14 mouse cellular contexts compared by ENCODE assay signal in genomic region chr10:121970912-121971311, GRCm38 (mm10).
A peak's percentile ranks its signal among the peaks of the same experiment; 100 is the strongest.
DNase-seq lines count a peak whose midpoint lies in the region; ATAC-seq and TF ChIP-seq lines count a peak whose summit lies in the region.
"Had no signal": no experiment of that assay in that cellular context is flagged by ENCODE, and none has a peak within 500 bp of the region (broad histone marks: within the 10 kb centered on the region; RNA-seq: fewer than 3 reads in every experiment).

No protein-coding gene starts in this region.

- no peak for DNase-seq in hindbrain, embryonic 10.5 days (ENCODE audit: low spot score)
- DNase-seq in hindbrain, postnatal 0 days (ENCODE audit: low spot score): no peak
- DNase-seq in kidney, postnatal 0 days (ENCODE audit: low spot score): no peak
- DNase-seq in kidney, adult 11 months: no peak
- DNase-seq in embryonic facial prominence, embryonic 10.5 days (ENCODE audit: low spot score): no peak
- no peak for DNase-seq in midbrain, embryonic 11.5 days (ENCODE audit: low spot score, missing footprints)
- DNase-seq: adrenal gland, postnatal 25 days; cerebellum, adult 8-10 months; gastrocnemius, adult 2 months; thymus, adult 18-20 months had no signal

- WGBS in hindbrain, embryonic 10.5 days: 46% methylated on average over 6 of the region's 6 CpGs
- WGBS in hindbrain, postnatal 0 days: 42% methylated on average over 6 of the region's 6 CpGs
- WGBS in kidney, postnatal 0 days: 64% methylated on average over 6 of the region's 6 CpGs
- 71% methylated on average over 6 of the region's 6 CpGs for WGBS in embryonic facial prominence, embryonic 10.5 days
- 51% methylated on average over 6 of the region's 6 CpGs for WGBS in neural tube, embryonic 14.5 days
- 71% methylated on average over 6 of the region's 6 CpGs for WGBS in midbrain, embryonic 11.5 days

- H3K9me3 ChIP-seq in hindbrain, embryonic 10.5 days: no peaks in the 10 kb centered on the region
- H3K9me3 ChIP-seq in hindbrain, postnatal 0 days (ENCODE audit: low read length): no peaks in the 10 kb centered on the region
- no peaks in the 10 kb centered on the region for H3K9me3 ChIP-seq in kidney, postnatal 0 days (replicated peaks; ENCODE audit: low read length)
- H3K9me3 ChIP-seq in embryonic facial prominence, embryonic 10.5 days: no peaks in the 10 kb centered on the region
- H3K9me3 ChIP-seq in neural tube, embryonic 14.5 days (ENCODE audit: control insufficient read depth, low read length): no peaks in the 10 kb centered on the region
- H3K9me3 ChIP-seq in midbrain, embryonic 11.5 days (ENCODE audit: control insufficient read depth, low read length): no peaks in the 10 kb centered on the region
- H3K9me3 ChIP-seq: limb, embryonic 15.5 days; midbrain, embryonic 10.5 days had no signal

- no peak overlapping the region for H3K4me2 ChIP-seq in hindbrain, postnatal 0 days (ENCODE audit: low read depth, low read length)
- no peak overlapping the region for H3K4me2 ChIP-seq in kidney, postnatal 0 days (ENCODE audit: low read length)
- no peak overlapping the region for H3K4me2 ChIP-seq in neural tube, embryonic 14.5 days (ENCODE audit: low read depth, low read length)
- H3K4me2 ChIP-seq in midbrain, embryonic 11.5 days: no peak overlapping the region
- H3K4me2 ChIP-seq: limb, embryonic 15.5 days; lung, embryonic 14.5 days had no signal

- no peaks in the 10 kb centered on the region for H3K27me3 ChIP-seq in hindbrain, embryonic 10.5 days (ENCODE audit: insufficient read depth, poor library complexity, severe bottlenecking)
- H3K27me3 ChIP-seq in hindbrain, postnatal 0 days (ENCODE audit: insufficient read depth, low read length): no peaks in the 10 kb centered on the region
- H3K27me3 ChIP-seq in kidney, postnatal 0 days (ENCODE audit: insufficient read depth, low read length): no peaks in the 10 kb centered on the region
- no peaks in the 10 kb centered on the region for H3K27me3 ChIP-seq in embryonic facial prominence, embryonic 10.5 days (replicated peaks; ENCODE audit: low read depth, poor library complexity, severe bottlenecking)
- no peaks in the 10 kb centered on the region for H3K27me3 ChIP-seq in neural tube, embryonic 14.5 days (ENCODE audit: control insufficient read depth, insufficient read depth, low read length)
- no peaks in the 10 kb centered on the region for H3K27me3 ChIP-seq in midbrain, embryonic 11.5 days (ENCODE audit: control insufficient read depth, insufficient read depth, low read length)
- H3K27me3 ChIP-seq: limb, embryonic 15.5 days had no signal

- no peak overlapping the region for H3K4me3 ChIP-seq in hindbrain, embryonic 10.5 days
- no peak overlapping the region for H3K4me3 ChIP-seq in hindbrain, postnatal 0 days (ENCODE audit: low read length)
- H3K4me3 ChIP-seq in kidney, postnatal 0 days (replicated peaks; ENCODE audit: low read depth, low read length): no peak overlapping the region
- H3K4me3 ChIP-seq in embryonic facial prominence, embryonic 10.5 days: no peak overlapping the region
- H3K4me3 ChIP-seq in neural tube, embryonic 14.5 days (ENCODE audit: low read depth, low read length): no peak overlapping the region
- no peak overlapping the region for H3K4me3 ChIP-seq in midbrain, embryonic 11.5 days (ENCODE audit: low read depth, low read length)
- H3K4me3 ChIP-seq: gastrocnemius, adult 2 months; limb, embryonic 15.5 days; midbrain, embryonic 10.5 days had no signal

- H3K36me3 ChIP-seq in hindbrain, embryonic 10.5 days: no peaks in the 10 kb centered on the region
- no peaks in the 10 kb centered on the region for H3K36me3 ChIP-seq in hindbrain, postnatal 0 days (ENCODE audit: insufficient read depth, low read length)
- H3K36me3 ChIP-seq in kidney, postnatal 0 days (ENCODE audit: insufficient read depth, low read length): no peaks in the 10 kb centered on the region
- H3K36me3 ChIP-seq in embryonic facial prominence, embryonic 10.5 days (replicated peaks): no peaks in the 10 kb centered on the region
- no peaks in the 10 kb centered on the region for H3K36me3 ChIP-seq in neural tube, embryonic 14.5 days (ENCODE audit: control insufficient read depth, insufficient read depth, low read length)
- H3K36me3 ChIP-seq in midbrain, embryonic 11.5 days (ENCODE audit: control insufficient read depth, insufficient read depth, low read length): no peaks in the 10 kb centered on the region
- H3K36me3 ChIP-seq: limb, embryonic 15.5 days; midbrain, embryonic 10.5 days had no signal

- H3K4me1 ChIP-seq in hindbrain, embryonic 10.5 days (replicated peaks): peaks cover 60% of the 10 kb centered on the region
- H3K4me1 ChIP-seq in hindbrain, postnatal 0 days (ENCODE audit: insufficient read depth, low read length): peaks cover 12% of the 10 kb centered on the region; the same call in 1 of the 2 replicates
- H3K4me1 ChIP-seq in kidney, postnatal 0 days (replicated peaks; ENCODE audit: insufficient read depth, low read length): 0 out of 2 replicates have a peak, but pooled peaks cover 7% of the 10 kb centered on the region
- peaks cover 72% of the 10 kb centered on the region for H3K4me1 ChIP-seq in embryonic facial prominence, embryonic 10.5 days
- peaks cover 27% of the 10 kb centered on the region for H3K4me1 ChIP-seq in neural tube, embryonic 14.5 days (ENCODE audit: control insufficient read depth, insufficient read depth, low read length)
- H3K4me1 ChIP-seq in midbrain, embryonic 11.5 days (ENCODE audit: control insufficient read depth, insufficient read depth, low read length): no peaks in the 10 kb centered on the region

- no peak overlapping the region for H3K9ac ChIP-seq in hindbrain, postnatal 0 days (replicated peaks; ENCODE audit: low read length)
- H3K9ac ChIP-seq in kidney, postnatal 0 days (ENCODE audit: low read depth, low read length): no peak overlapping the region
- H3K9ac ChIP-seq in neural tube, embryonic 14.5 days (replicated peaks; ENCODE audit: low read depth, low read length): no peak overlapping the region
- H3K9ac ChIP-seq in midbrain, embryonic 11.5 days (ENCODE audit: low read length): no peak overlapping the region
- H3K9ac ChIP-seq: limb, embryonic 15.5 days; lung, embryonic 14.5 days had no signal

- no peak for ATAC-seq in hindbrain, postnatal 0 days
- ATAC-seq in kidney, postnatal 0 days (replicated peaks; ENCODE audit: low FRiP score, low read depth): no peak
- ATAC-seq in neural tube, embryonic 14.5 days (ENCODE audit: low read depth): no peak
- ATAC-seq in midbrain, embryonic 11.5 days (ENCODE audit: low FRiP score): no peak

- peak overlapping the region; percentile 67 for H3K27ac ChIP-seq in hindbrain, embryonic 10.5 days
- no peak overlapping the region for H3K27ac ChIP-seq in hindbrain, postnatal 0 days
- H3K27ac ChIP-seq in kidney, postnatal 0 days: 0 out of 2 replicates have a peak overlapping the region, but pooled peaks have one; percentile 44
- H3K27ac ChIP-seq in embryonic facial prominence, embryonic 10.5 days (replicated peaks): peak overlapping the region; percentile 24; the same call in 1 of the 2 replicates
- H3K27ac ChIP-seq in neural tube, embryonic 14.5 days (ENCODE audit: low read depth, low read length): peak overlapping the region; percentile 41; the same call in 1 of the 2 replicates
- no peak overlapping the region for H3K27ac ChIP-seq in midbrain, embryonic 11.5 days (ENCODE audit: low read depth, low read length)
- H3K27ac ChIP-seq: gastrocnemius, adult 2 months; limb, embryonic 15.5 days; midbrain, embryonic 10.5 days had no signal

- TF ChIP-seq CTCF in hindbrain, postnatal 0 days (IDR thresholded peaks at IDR 0.05; ENCODE audit: low read depth): no peak
- no peak for TF ChIP-seq CTCF in kidney, postnatal 0 days (IDR thresholded peaks at IDR 0.05; ENCODE audit: low read depth)

Comparison
In these comparisons a context has a peak if more than half of its experiments do, and no peak if none do; other contexts are left out.
1. H3K27ac ChIP-seq: peak in hindbrain, embryonic 10.5 days (single experiment), kidney, postnatal 0 days (single experiment), embryonic facial prominence, embryonic 10.5 days (single experiment) and neural tube, embryonic 14.5 days (single experiment); none in hindbrain, postnatal 0 days (single experiment) and midbrain, embryonic 11.5 days (single experiment).